Mouse (Mus musculus) bone marrow macrophage, adult 2 months (primary cell): ENCODE data around the gene Mus81. TPM values are rescaled to one million over a fixed set of nuclear protein-coding genes. Genes with fewer than 3 reads are reported as not detected.

ENCODE experiments used
- H3K27ac ChIP-seq: 2 replicates; pipeline ENCODE4 v1.5.1; 2012; ENCODE audit warnings: low read depth, low read length; ENCODE audit not compliant: insufficient read depth
- H3K4me1 ChIP-seq: 2 replicates; pipeline ENCODE4 v1.6.1; 2012; ENCODE audit warnings: low read length; ENCODE audit not compliant: control insufficient read depth, insufficient read depth
- H3K4me3 ChIP-seq: 2 replicates; pipeline ENCODE4 v1.5.1; 2012; ENCODE audit warnings: mild to moderate bottlenecking, low read length, moderate library complexity; ENCODE audit not compliant: insufficient read depth
- CTCF ChIP-seq: IDR thresholded peaks from 2 replicates; pipeline ENCODE4 v1.5.1; 2012; ENCODE audit warnings: low read depth, mild to moderate bottlenecking, low read length, moderate library complexity
- POLR2A ChIP-seq: IDR thresholded peaks from 2 replicates; pipeline ENCODE4 v1.6.1; 2012; ENCODE audit warnings: mild to moderate bottlenecking, low read depth, low read length, borderline replicate concordance
- polyA plus RNA-seq: library from polyadenylated mRNA; stranded (reverse); fragments of >200 nt; gene quantifications from 2 replicates; pipeline ENCODE4 v1.2.4, GENCODE M21; 2012; ENCODE audit not compliant: missing spikeins, insufficient read depth, insufficient read length

Mus81 gene
- polyA plus RNA-seq, 1 experiment, result 16.7 TPM

GRCm38 (mm10) chr19:5447515-5448353 lies 40.5 kb downstream of the Mus81 start, which contains the start of gene Fosl1:
TSS of gene Fosl1 (plus strand) at chr19:5447547.
- Histone ChIP-seq H3K27ac (no peak within 1 kb of the TSS), H3K4me1 (peaks cover 5% of the 10 kb centered on the region), H3K4me3 (peak within 1 kb of the TSS; percentile 73)
- TF ChIP-seq CTCF (no peak), POLR2A (no peak)

- Histone ChIP-seq H3K4me3 (no peak overlapping the region), H3K4me1 (peaks cover 5% of the 10 kb centered on the region), H3K27ac (no peak overlapping the region)
- TF ChIP-seq CTCF, result no peak
- no peak for TF ChIP-seq POLR2A
Measured at GRCm38 (mm10) chr19:5445747-5446146, 42.5 kb downstream of the Mus81 start.

GRCm38 (mm10) chr19:5444954-5445353 lies 43.2 kb downstream of the Mus81 start:
- no peak for TF ChIP-seq CTCF
- no peak for TF ChIP-seq POLR2A
- H3K27ac ChIP-seq, result no peak overlapping the region
- H3K4me3 ChIP-seq, result no peak overlapping the region
- peaks cover 5% of the 10 kb centered on the region for H3K4me1 ChIP-seq

- Histone ChIP-seq H3K4me3 (no peak overlapping the region), H3K4me1 (peaks cover 5% of the 10 kb centered on the region), H3K27ac (no peak overlapping the region)
- no peak for TF ChIP-seq POLR2A
- TF ChIP-seq CTCF, result no peak
Measured at GRCm38 (mm10) chr19:5444371-5444908, 43.8 kb downstream of the Mus81 start.

GRCm38 (mm10) chr19:5433951-5434350 lies 54.3 kb downstream of the Mus81 start:
- H3K4me1 ChIP-seq, result peaks cover 23% of the 10 kb centered on the region
- TF ChIP-seq CTCF (no peak), POLR2A (no peak)
- H3K4me3 ChIP-seq, result no peak overlapping the region
- H3K27ac ChIP-seq, result no peak overlapping the region

- peak overlapping the region; percentile 59 for H3K4me3 ChIP-seq
- H3K27ac ChIP-seq, result peak overlapping the region; percentile 21
- TF ChIP-seq POLR2A (no peak), CTCF (peak; percentile 40; the same call in 1 of the 2 replicates)
- peaks cover 23% of the 10 kb centered on the region for H3K4me1 ChIP-seq
Measured at GRCm38 (mm10) chr19:5432992-5433852, 55.0 kb downstream of the Mus81 start.

Other genes with a start within 250 kb of the Mus81 start
- gene Pacs1, start 215.3 kb downstream of the Mus81 start, polyA plus RNA-seq, result 25.2 and 32.7 TPM in 2 replicates
- 141 and 143 TPM in 2 replicates for gene Sf3b2, start 192.9 kb downstream of the Mus81 start, polyA plus RNA-seq
- not detected in 2 replicates for gene Gal3st3, start 190.1 kb downstream of the Mus81 start, polyA plus RNA-seq
- not detected in 2 replicates for gene Catsper1, start 152.7 kb downstream of the Mus81 start, polyA plus RNA-seq
- gene Cst6, start 138.8 kb downstream of the Mus81 start, polyA plus RNA-seq, result not detected in 2 replicates
- gene Eif1ad, start 121.7 kb downstream of the Mus81 start, polyA plus RNA-seq, result 20.8 and 26.3 TPM in 2 replicates
- gene Banf1, start 121.2 kb downstream of the Mus81 start, polyA plus RNA-seq, result 102 and 103 TPM in 2 replicates
- gene Sart1, start 99.7 kb downstream of the Mus81 start, polyA plus RNA-seq, result 103 and 110 TPM in 2 replicates
- not detected in 2 replicates for gene Tsga10ip, start 85.9 kb downstream of the Mus81 start, polyA plus RNA-seq
- gene Drap1, start 63.4 kb downstream of the Mus81 start, polyA plus RNA-seq, result 160 and 167 TPM in 2 replicates
- gene AI837181, start 63.3 kb downstream of the Mus81 start, polyA plus RNA-seq, result 47.5 and 53.7 TPM in 2 replicates
- 0.50 and 1.6 TPM in 2 replicates for gene Fosl1, start 40.9 kb downstream of the Mus81 start, polyA plus RNA-seq
- 3.6 and 4.2 TPM in 2 replicates for gene Ccdc85b, start 30.5 kb downstream of the Mus81 start, polyA plus RNA-seq
- gene Fibp, start 27.8 kb downstream of the Mus81 start, polyA plus RNA-seq, result 69.7 and 70.6 TPM in 2 replicates
- not detected in 2 replicates for gene Ctsw, start 19.9 kb downstream of the Mus81 start, polyA plus RNA-seq
- 9.1 and 11.3 TPM in 2 replicates for gene Efemp2, start 14.4 kb downstream of the Mus81 start, polyA plus RNA-seq
- 1,898 and 2,021 TPM in 2 replicates for gene Cfl1, start 2.1 kb upstream of the Mus81 start, polyA plus RNA-seq
- gene 1700020D05Rik, start 15.4 kb upstream of the Mus81 start, polyA plus RNA-seq, result 5.1 and 7.7 TPM in 2 replicates
- gene Snx32, start 22.1 kb upstream of the Mus81 start, polyA plus RNA-seq, result 34.1 and 43.8 TPM in 2 replicates
- not detected in 2 replicates for gene Ovol1, start 72.2 kb upstream of the Mus81 start, polyA plus RNA-seq
- gene Ap5b1, start 79.6 kb upstream of the Mus81 start, polyA plus RNA-seq, result 13.5 and 14.4 TPM in 2 replicates
- 82.4 and 102 TPM in 2 replicates for gene Rnaseh2c, start 113.5 kb upstream of the Mus81 start, polyA plus RNA-seq
- gene Kat5, start 121.8 kb upstream of the Mus81 start, polyA plus RNA-seq, result 56.1 and 56.6 TPM in 2 replicates
- gene Rela, start 149.1 kb upstream of the Mus81 start, polyA plus RNA-seq, result 77.1 and 93.4 TPM in 2 replicates
- 93.4 and 117 TPM in 2 replicates for gene Sipa1, start 175.3 kb upstream of the Mus81 start, polyA plus RNA-seq
- gene Map3k11, start 200.3 kb upstream of the Mus81 start, polyA plus RNA-seq, result 79.9 and 99.1 TPM in 2 replicates
- gene Pcnx3, start 200.5 kb upstream of the Mus81 start, polyA plus RNA-seq, result 43.3 and 54.9 TPM in 2 replicates
- not detected in 2 replicates for gene Kcnk7, start 216.0 kb upstream of the Mus81 start, polyA plus RNA-seq
- gene Ehbp1l1, start 237.9 kb upstream of the Mus81 start, polyA plus RNA-seq, result 123 and 125 TPM in 2 replicates
- gene Fam89b, start 241.3 kb upstream of the Mus81 start, polyA plus RNA-seq, result 167 and 176 TPM in 2 replicates